Mouse (Mus musculus): ENCODE data around the gene Celf5.

DNA sequence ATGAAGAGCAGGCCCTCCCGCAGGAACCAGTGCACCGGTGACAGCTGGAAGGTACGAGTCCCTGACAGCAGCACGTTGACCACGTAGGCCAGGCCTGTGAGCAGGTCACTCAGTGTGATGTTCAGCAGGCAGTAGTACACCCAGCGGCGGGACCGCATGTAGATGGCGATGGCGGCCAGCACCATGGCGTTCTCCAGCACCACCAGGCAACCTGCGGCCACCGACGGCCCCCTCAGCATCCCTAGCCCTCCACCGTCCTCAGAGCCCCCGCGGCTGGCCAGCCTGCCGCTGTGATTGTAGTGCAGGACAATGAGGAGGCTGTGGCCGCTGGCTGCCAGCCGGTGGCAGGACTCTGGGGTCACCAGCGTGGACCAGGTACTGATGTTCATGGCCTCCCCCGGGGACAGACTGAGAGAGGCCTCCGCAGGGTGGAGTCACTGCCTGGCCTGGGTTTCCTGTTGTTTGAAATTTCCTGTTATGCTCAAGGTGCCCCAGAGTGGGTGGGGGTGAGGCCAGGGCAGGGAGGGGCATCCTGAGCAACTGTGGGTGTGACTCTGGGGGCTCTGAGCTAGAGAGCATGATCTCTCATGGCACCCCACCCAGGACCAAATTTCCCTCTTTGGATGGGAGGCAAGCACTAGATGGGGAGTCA, 16.9 kb upstream of the Celf5 start:
- TF ChIP-seq EP300 (IDR thresholded peaks at IDR 0.05; ENCODE audit: low read depth) (no peak), CTCF (IDR thresholded peaks at IDR 0.05; ENCODE audit: low read depth) (no peak)
